13 mouse cellular contexts compared by ENCODE assay signal in the genomic region with DNA sequence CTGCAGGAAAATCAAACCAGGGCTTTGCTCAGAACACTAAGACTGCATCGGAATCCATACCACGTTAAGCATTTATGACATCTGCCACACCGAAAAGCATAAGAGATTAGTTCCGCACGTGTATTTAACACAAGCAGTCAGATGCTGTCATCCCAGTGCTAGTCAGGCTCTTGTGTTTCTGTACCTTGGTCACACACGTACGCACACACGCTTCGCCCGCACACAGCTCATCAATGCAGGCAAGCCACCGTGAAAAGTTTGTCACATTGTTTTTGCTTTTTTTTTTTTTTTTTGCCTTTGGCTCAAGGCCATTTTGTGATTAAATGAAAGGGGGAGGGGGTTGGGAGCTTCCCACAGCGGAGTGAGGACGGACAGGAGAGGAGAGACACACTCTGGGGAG.
"Had no signal": no experiment of that assay in that cellular context is flagged by ENCODE, and none has a peak within 500 bp of the region (broad histone marks: within the 10 kb centered on the region; RNA-seq: fewer than 3 reads in every experiment).

No protein-coding gene starts in this region.

- DNase-seq: kidney, adult 8-10 months; kidney, postnatal 25 days; liver; liver, embryonic 13.5 days; liver, postnatal 0 days; lung, postnatal 14 days; thymus, adult 18-20 months; thymus, postnatal 14 days had no signal

- ATAC-seq: liver, postnatal 0 days had no signal

- H3K9me3 ChIP-seq: liver, embryonic 13.5 days; lung, embryonic 15.5 days; midbrain, embryonic 12.5 days had no signal

- H3K4me2 ChIP-seq: liver, embryonic 13.5 days; lung, embryonic 15.5 days; midbrain, embryonic 12.5 days had no signal

- H3K4me3 ChIP-seq: left cerebral cortex, adult 2 months; liver, embryonic 13.5 days; lung, embryonic 15.5 days; megakaryocyte, embryonic 14.5 days; midbrain, embryonic 12.5 days had no signal

- H3K27ac ChIP-seq: left cerebral cortex, adult 2 months; liver, embryonic 13.5 days; lung, embryonic 15.5 days; macrophage; midbrain, embryonic 12.5 days had no signal

- H3K36me3 ChIP-seq: liver, embryonic 13.5 days; lung, embryonic 15.5 days; midbrain, embryonic 12.5 days had no signal

- H3K9ac ChIP-seq: liver, embryonic 13.5 days; liver, postnatal 0 days; lung, embryonic 15.5 days; midbrain, embryonic 12.5 days had no signal

- H3K27me3 ChIP-seq: liver, embryonic 13.5 days had no signal

- H3K4me1 ChIP-seq: liver, embryonic 13.5 days; megakaryocyte, embryonic 14.5 days had no signal
